Mouse (Mus musculus) forebrain, embryonic 14.5 days (tissue): ENCODE data around the gene Pou2f3. TPM values are rescaled to one million over a fixed set of nuclear protein-coding genes. Genes with fewer than 3 reads are reported as not detected.

Experiments
- ATAC-seq: fragments of 200-750 bp; cut with Nextera tagmentation; 2 replicates; pipeline ENCODE4 v1.8.0; 2017; ENCODE audit warnings: mild to moderate bottlenecking, moderate library complexity
- DNase-seq: peaks from one replicate; pipeline ENCODE4 v3.0.0-alpha.2; 2015; ENCODE audit warnings: low spot score
- H3K27ac ChIP-seq: fragments of 300-500 bp; sonication (generic); 2 replicates; pipeline ENCODE4 v1.5.1; 2014; ENCODE audit warnings: low read depth, mild to moderate bottlenecking, control low read depth, low read length, moderate library complexity
- H3K27me3 ChIP-seq: fragments of 300-500 bp; sonication (generic); replicated peaks from 2 replicates; pipeline ENCODE4 v1.6.1; 2014; ENCODE audit warnings: low read length, control low read depth, mixed read lengths; ENCODE audit not compliant: control insufficient read depth, insufficient read depth
- H3K36me3 ChIP-seq: fragments of 300-500 bp; sonication (generic); 2 replicates; pipeline ENCODE4 v1.6.1; 2014; ENCODE audit warnings: low read length, control low read depth; ENCODE audit not compliant: control insufficient read depth, insufficient read depth
- H3K4me1 ChIP-seq: fragments of 300-500 bp; sonication (generic); 2 replicates; pipeline ENCODE4 v1.6.1; 2014; ENCODE audit warnings: antibody characterized with exemption, low read length, control low read depth; ENCODE audit not compliant: control insufficient read depth, insufficient read depth
- H3K4me2 ChIP-seq: fragments of 300-500 bp; sonication (generic); 2 replicates; pipeline ENCODE4 v1.6.1; 2014; ENCODE audit warnings: mild to moderate bottlenecking, control low read depth, low read length
- H3K4me3 ChIP-seq: fragments of 300-500 bp; sonication (generic); 2 replicates; pipeline ENCODE4 v1.5.1; 2014; ENCODE audit warnings: low read depth, low read length, control low read depth
- H3K9ac ChIP-seq: fragments of 300-500 bp; sonication (generic); 2 replicates; pipeline ENCODE4 v1.6.1; 2014; ENCODE audit warnings: mild to moderate bottlenecking, low read length, control low read depth, moderate library complexity
- H3K9me3 ChIP-seq: fragments of 300-500 bp; sonication (generic); replicated peaks from 2 replicates; pipeline ENCODE4 v1.6.1; 2016; ENCODE audit warnings: low read length, control low read depth, mixed read lengths; ENCODE audit not compliant: control insufficient read depth
- WGBS: fragments of 180-500 bp; shearing (Covaris S2); extraction: QIAGEN DNeasy Blood & Tissue Kit; methylation state at CpG from one replicate; pipeline ENCODE4 v1.1.7; 2014; 5-methylcytosine and 5-hydroxymethylcytosine counted together
- polyA plus RNA-seq: library from polyadenylated mRNA; unstranded; fragments of >200 nt; fragmentation: Nextera tagmentation; extraction: Ambion mirVana; gene quantifications from 2 replicates; pipeline ENCODE4 v1.2.1, GENCODE M21; 2014

Gene Pou2f3
- polyA plus RNA-seq, 1 experiment from 2014 or later: not detected

DNA sequence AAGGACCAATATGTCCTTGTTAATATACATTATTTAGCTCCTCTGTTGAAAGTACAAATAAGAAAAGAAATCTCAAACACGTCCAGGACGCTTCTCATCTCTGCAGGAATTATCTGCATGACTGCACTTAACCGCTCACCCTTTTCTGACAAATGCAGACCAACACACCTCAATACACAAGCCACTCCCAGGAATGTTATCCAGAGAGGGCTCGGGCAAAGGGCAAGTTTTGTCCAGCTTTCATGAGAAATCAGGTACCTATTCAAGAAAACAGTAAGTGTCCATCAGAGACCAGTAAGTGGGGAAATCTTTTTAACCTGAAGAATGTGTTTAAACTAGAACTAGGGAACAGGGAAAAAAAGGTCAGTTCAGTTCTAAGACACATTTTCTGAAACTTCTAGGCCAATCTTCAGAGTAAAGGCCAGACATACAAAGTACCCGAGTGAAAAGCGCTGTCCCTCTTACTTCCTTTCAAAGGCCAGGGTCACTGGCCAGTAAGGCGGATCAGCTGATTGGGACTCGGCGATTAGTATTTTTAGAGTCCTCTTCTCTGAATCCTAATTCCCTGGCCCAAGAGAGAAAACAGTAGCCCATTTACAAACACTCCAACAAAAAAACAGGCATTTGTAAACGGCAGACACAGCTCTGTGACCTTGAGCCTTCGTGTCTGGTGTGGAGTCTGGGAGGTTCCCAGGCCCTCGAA lies 94.6 kb downstream of the Pou2f3 start:
- DNase-seq (no peak), ATAC-seq (no peak; the same call in 1 of the 2 replicates)
- no peak overlapping the region for H3K27ac ChIP-seq
- H3K9me3 ChIP-seq: no peaks in the 10 kb centered on the region
- H3K4me3 ChIP-seq: peak overlapping the region; percentile 84
- H3K9ac ChIP-seq: peak overlapping the region; percentile 93
- H3K4me1 ChIP-seq: peaks cover 9% of the 10 kb centered on the region
- H3K4me2 ChIP-seq: peak overlapping the region; percentile 81
- WGBS: 6% methylated on average over 12 of the region's 12 CpGs
- peaks cover 11% of the 10 kb centered on the region for H3K36me3 ChIP-seq
- no peaks in the 10 kb centered on the region for H3K27me3 ChIP-seq

GRCm38 (mm10) chr9:43114833-43115232 lies 95.3 kb downstream of the Pou2f3 start:
- Histone ChIP-seq H3K4me2 (no peak overlapping the region), H3K27ac (no peak overlapping the region), H3K9me3 (no peaks in the 10 kb centered on the region), H3K36me3 (peaks cover 17% of the 10 kb centered on the region), H3K27me3 (no peaks in the 10 kb centered on the region), H3K4me1 (peaks cover 9% of the 10 kb centered on the region), H3K9ac (no peak overlapping the region), H3K4me3 (no peak overlapping the region)
- DNase-seq (no peak), ATAC-seq (no peak)
- WGBS: 95% methylated on average over 4 of the region's 4 CpGs

DNA sequence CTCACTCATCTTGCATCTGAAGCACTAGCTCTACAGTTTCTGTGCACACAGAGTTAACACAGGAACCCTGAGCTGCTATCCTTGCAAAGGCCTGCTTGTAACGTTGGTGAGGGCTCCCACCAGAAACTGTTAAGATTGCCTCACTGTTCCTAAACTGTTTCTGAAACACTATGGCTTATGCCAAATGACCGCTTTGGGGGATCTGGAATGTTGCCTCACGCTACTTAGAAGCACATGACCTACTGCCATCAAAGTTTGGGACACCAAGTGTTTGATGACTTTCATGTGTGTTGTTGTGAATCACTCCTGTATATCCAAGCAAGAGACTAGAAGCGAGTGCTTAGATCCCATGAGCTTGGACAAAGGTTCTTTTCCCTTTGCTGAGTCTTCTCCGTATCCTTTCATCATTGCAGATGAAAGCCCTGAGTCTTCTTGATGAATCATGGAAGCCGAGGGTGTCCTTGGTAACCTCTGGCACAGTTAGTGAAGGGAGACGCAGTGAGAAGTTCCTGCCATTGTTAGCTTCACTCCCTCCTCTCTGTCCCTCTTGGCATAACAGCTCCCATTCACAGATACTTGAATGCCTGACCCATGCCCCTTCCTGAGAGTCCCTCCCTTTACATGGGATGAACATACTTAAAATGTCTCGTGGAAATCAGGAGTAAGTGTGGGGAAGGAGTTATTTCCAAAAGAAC lies 99.7 kb downstream of the Pou2f3 start:
- DNase-seq (no peak), ATAC-seq (no peak)
- Histone ChIP-seq H3K4me3 (no peak overlapping the region), H3K9ac (no peak overlapping the region), H3K27me3 (no peaks in the 10 kb centered on the region), H3K4me1 (peaks cover 2% of the 10 kb centered on the region; the same call in 1 of the 2 replicates), H3K9me3 (no peaks in the 10 kb centered on the region), H3K36me3 (peaks cover 17% of the 10 kb centered on the region), H3K4me2 (no peak overlapping the region), H3K27ac (no peak overlapping the region)
- 89% methylated on average over 8 of the region's 8 CpGs for WGBS

DNA sequence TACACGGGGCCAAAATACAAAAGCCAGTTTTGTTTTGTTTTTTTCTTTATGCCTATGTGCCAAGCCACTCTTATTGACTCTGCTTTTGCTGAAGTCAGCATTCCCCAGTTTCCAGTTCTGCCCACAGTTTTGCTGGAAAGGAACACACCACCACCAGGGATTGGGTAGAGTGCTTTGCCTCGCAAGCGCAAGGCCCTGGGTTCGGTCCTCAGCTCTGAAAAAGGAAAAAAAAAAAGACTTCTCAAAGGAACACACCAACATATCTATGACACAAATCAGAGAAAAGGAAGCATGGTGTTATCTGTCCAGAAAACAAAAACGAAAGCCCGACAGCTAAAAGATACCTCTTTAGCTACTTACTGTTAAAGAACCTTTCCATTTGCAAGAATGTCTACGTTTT lies 101.0 kb downstream of the Pou2f3 start:
- DNase-seq (no peak), ATAC-seq (no peak)
- H3K9me3 ChIP-seq: no peaks in the 10 kb centered on the region
- 89% methylated on average over 7 of the region's 7 CpGs for WGBS
- H3K4me1 ChIP-seq: no peaks in the 10 kb centered on the region
- H3K4me3 ChIP-seq: no peak overlapping the region
- H3K4me2 ChIP-seq: no peak overlapping the region
- no peak overlapping the region for H3K27ac ChIP-seq
- no peak overlapping the region for H3K9ac ChIP-seq
- H3K36me3 ChIP-seq: peaks cover 17% of the 10 kb centered on the region
- H3K27me3 ChIP-seq: no peaks in the 10 kb centered on the region

- Histone ChIP-seq H3K4me3 (no peak overlapping the region), H3K9me3 (no peaks in the 10 kb centered on the region), H3K4me2 (no peak overlapping the region), H3K27me3 (no peaks in the 10 kb centered on the region), H3K36me3 (peaks cover 17% of the 10 kb centered on the region), H3K4me1 (peaks cover 3% of the 10 kb centered on the region), H3K9ac (no peak overlapping the region), H3K27ac (no peak overlapping the region)
- DNase-seq: no peak
- WGBS: 87% methylated on average over 3 of the region's 3 CpGs
- ATAC-seq: no peak
Measured at GRCm38 (mm10) chr9:43108721-43109120, 101.4 kb downstream of the Pou2f3 start.

DNA sequence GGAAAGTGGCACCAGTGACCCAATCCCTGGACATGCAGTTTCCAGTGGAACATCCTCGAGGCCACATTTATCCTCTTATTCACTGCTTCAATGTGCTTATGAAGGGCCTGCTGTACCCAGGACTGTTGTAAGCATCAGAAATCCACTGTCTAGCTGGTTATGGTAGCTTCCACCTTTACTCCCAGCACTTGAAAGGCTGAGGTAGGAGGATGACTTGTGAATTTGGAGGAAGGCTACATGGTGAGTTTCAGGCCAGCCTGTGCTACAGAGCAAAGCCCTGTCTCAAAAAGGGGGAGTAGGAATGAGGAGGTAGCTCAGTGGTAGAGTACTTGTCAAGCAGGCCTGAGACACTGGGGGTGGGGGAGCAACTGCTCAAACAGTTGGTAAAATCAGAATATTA lies 102.1 kb downstream of the Pou2f3 start:
- H3K4me3 ChIP-seq: no peak overlapping the region
- no peak overlapping the region for H3K4me2 ChIP-seq
- H3K27ac ChIP-seq: no peak overlapping the region
- no peak for ATAC-seq
- no peaks in the 10 kb centered on the region for H3K9me3 ChIP-seq
- H3K4me1 ChIP-seq: peaks cover 9% of the 10 kb centered on the region
- no peak for DNase-seq
- 88% methylated on average over 1 of the region's 1 CpGs for WGBS
- H3K9ac ChIP-seq: no peak overlapping the region
- H3K36me3 ChIP-seq: peaks cover 17% of the 10 kb centered on the region
- H3K27me3 ChIP-seq: no peaks in the 10 kb centered on the region

GRCm38 (mm10) chr9:43107555-43107954 lies 102.6 kb downstream of the Pou2f3 start:
- H3K4me2 ChIP-seq: no peak overlapping the region
- peaks cover 17% of the 10 kb centered on the region for H3K36me3 ChIP-seq
- H3K27me3 ChIP-seq: no peaks in the 10 kb centered on the region
- no peak overlapping the region for H3K27ac ChIP-seq
- ATAC-seq (no peak), DNase-seq (no peak)
- 59% methylated on average over 5 of the region's 5 CpGs for WGBS
- no peaks in the 10 kb centered on the region for H3K9me3 ChIP-seq
- no peak overlapping the region for H3K4me3 ChIP-seq
- H3K9ac ChIP-seq: no peak overlapping the region
- H3K4me1 ChIP-seq: peaks cover 13% of the 10 kb centered on the region

- DNase-seq: peak; percentile 77
- 34% methylated on average over 10 of the region's 10 CpGs for WGBS
- ATAC-seq: no peak
Measured at GRCm38 (mm10) chr9:43107187-43107517, 103.0 kb downstream of the Pou2f3 start, which contains the start of gene Arhgef12. Arhgef12 (minus strand) TSS chr9:43107239.

More at GRCm38 (mm10) chr9:43107187-43107517, 103.0 kb downstream of the Pou2f3 start, which contains the start of gene Arhgef12:
- H3K36me3 ChIP-seq: peaks cover 17% of the 10 kb centered on the region
- H3K4me1 ChIP-seq: peaks cover 17% of the 10 kb centered on the region
- no peaks in the 10 kb centered on the region for H3K9me3 ChIP-seq
- H3K27ac ChIP-seq: peak within 1 kb of the TSS; percentile 87
- H3K4me2 ChIP-seq: peak within 1 kb of the TSS; percentile 61
- H3K27me3 ChIP-seq: no peaks in the 10 kb centered on the region
- peak within 1 kb of the TSS; percentile 90 for H3K4me3 ChIP-seq
- H3K9ac ChIP-seq: peak within 1 kb of the TSS; percentile 90
